Mouse (Mus musculus) brain, adult 2 months (tissue): ENCODE data around the gene Synpo2l.
"Not testable (repeated sequence)": the region's sequence is repeated elsewhere in the genome, so short reads cannot be mapped to it uniquely, and the experiment has no call there.

Experiments
- DNase-seq: peaks from one replicate; pipeline ENCODE4 v3.0.0; 2011; ENCODE audit warnings: low read depth, low spot score

The Synpo2l gene

GRCm38 (mm10) chr14:20641438-20641875, 26.7 kb downstream of the Synpo2l start:
- no peak for DNase-seq

DNA sequence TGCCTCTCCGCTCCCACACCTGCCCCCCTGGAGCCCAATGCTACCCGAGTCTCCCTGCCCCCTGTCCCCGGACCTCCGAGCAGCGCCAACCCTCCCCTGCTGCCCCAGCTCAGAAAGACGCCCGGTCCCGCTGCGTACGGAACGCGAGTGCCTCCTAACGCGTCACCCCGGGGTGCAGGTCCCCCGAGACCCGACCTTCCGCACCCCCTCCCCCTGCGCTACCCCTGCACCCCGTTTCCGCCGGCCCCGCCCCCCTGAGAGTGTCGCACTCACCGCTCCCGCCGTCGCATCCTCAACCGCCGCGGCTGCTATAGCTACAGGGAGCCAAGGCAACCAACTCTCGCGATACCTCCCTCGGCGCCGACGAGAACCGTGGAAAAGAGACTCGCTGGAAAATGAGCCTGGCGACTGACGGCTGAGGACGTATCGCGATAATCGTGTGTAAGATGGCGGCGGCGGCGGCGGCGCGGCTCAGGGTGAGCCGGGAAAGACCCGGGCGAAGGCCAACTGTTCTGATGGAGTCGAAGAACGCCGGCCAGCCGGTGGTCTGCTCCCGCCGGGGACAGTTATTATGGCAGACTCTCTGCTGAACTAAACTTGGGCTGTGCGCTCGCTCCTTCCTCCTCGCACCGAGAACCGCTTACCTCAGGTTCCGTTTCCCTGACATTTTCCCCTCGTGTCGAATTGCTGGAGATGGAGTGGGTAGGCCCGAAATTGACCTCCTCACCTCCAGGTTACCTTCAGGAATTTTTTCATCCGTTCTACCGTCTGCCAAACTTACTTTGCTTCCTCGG, 27.3 kb downstream of the Synpo2l start, which contains the start of gene Usp54:
TSS of gene Usp54 (minus strand) at position 420 of the 794 bp plus-strand sequence.
- peak; percentile 99 for DNase-seq

GRCm38 (mm10) chr14:20639918-20640619, 28.1 kb downstream of the Synpo2l start:
- peak; percentile 36 for DNase-seq

DNA sequence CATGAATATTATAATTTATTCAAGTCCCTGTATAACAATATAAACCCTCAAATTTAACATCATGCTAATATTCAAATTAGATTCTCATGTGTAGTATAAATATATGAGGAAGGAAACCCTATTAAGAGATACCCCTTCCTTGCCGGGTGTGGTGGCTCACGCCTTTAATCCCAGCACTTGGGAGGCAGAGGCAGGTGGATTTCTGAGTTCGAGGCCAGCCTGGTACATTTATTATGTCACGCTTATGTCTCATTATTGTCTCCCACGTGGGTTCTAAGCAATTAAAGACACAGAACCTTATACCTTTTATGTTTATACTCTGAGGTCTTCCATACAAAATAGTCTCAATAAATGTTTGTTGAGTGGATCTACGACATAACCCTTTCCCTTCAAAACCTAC, 29.5 kb downstream of the Synpo2l start:
- DNase-seq: no peak

GRCm38 (mm10) chr14:20637818-20638574, 30.2 kb downstream of the Synpo2l start:
- DNase-seq: no peak

DNA sequence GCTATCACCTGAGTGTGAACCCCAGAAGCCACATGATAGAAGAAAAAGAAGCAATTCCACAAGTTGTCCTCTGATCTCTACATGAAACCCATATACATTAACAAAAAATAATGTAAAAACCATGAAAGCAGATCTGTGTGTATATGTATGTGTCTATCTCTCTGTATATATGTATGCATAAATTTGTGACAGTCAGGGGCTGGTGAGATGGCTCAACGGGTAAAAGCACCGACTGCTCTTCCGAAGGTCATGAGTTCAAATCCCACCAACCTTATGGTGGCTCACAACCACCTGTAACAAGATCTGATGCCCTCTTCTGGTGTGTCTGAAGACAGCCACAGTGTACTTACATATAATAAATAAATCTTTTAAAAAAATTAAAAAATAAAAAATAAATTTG, 31.2 kb downstream of the Synpo2l start:
- not testable (repeated sequence) for DNase-seq

GRCm38 (mm10) chr14:20635546-20635945, 32.6 kb downstream of the Synpo2l start:
- DNase-seq: no peak

DNA sequence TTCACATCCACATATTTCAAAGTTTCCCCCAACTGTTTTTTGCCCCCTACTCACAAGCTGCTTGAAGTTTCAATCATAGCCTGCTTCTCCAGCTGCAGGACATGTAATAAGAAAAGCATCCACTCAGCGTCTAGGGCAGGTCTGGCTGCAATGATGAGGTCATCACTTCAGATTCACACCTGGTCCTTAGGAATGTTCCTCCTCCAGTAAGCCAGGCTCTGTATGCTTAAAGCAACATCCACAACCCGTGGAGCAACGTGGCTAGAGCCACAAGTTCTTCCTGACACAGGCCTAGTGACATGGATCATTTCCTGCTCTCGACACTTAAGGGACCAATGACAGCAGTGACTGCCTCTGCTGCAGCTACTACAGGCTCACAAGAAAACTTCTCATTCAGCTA, 36.9 kb downstream of the Synpo2l start:
- no peak for DNase-seq

DNA sequence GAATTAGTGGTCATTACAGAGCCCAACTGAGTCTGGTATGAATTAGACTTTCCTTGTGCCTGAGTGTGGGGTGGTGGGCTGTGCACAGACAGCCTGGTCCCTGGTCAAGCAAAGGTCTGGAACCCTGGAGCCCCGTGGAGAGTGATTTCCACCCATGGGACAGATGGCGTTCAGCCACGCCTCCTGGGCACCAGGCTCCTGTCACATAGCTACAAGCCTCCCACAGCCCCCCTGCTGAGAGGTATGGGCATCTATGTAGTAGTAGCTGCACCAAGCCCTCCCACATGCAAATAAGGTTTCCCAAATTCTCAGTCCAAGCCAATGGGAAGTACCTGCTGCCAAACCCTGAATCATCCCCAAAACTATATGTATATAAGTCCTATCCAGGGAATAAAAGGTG, 41.2 kb downstream of the Synpo2l start:
- DNase-seq: peak; percentile 35

GRCm38 (mm10) chr14:20626447-20626846, 41.7 kb downstream of the Synpo2l start:
- no peak for DNase-seq

DNA sequence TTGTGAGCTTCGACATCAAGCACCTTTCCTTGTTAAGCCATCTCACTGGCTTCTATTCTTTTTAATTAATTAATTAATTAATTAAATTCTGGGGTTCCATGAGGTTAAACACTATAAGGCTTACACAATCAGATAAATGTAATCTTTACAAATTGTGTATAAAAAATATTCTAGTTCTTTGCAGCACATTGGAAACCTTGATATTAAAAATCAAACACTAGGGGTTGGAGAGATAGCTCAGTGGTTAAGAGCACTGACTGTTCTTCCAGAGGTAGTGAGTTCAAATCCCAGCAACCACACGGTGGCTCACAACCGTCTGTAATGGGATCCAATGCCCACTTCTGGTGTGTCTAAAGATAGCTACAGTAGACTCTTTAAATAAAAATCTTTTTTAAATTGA, 45.2 kb downstream of the Synpo2l start:
- DNase-seq: no peak

DNA sequence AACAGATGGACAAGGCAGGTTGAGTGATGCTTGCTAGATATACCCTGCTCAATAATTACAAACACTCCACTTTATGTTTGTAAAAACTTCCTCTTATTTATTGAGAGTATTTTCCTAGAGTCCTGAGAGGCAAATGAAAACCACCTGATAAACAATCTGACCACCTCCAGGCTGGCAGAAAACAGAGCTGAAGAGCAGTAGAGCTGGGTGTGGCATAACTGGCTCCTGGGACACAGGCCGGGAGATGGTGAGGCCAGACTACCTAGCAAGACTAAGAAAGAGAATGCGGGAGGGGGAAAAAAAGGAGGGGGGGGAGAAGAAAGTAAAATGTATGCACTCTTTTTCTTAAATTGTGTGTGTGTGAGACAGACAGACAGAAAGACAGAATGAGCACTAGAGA, 45.7 kb downstream of the Synpo2l start:
- DNase-seq: no peak

- DNase-seq: peak; percentile 60
Measured at GRCm38 (mm10) chr14:20621903-20622302, 46.3 kb downstream of the Synpo2l start.

- DNase-seq: no peak
Measured at GRCm38 (mm10) chr14:20619131-20619530, 49.0 kb downstream of the Synpo2l start.

- DNase-seq: peak; percentile 74
Measured at GRCm38 (mm10) chr14:20618211-20618610, 49.9 kb downstream of the Synpo2l start.

DNA sequence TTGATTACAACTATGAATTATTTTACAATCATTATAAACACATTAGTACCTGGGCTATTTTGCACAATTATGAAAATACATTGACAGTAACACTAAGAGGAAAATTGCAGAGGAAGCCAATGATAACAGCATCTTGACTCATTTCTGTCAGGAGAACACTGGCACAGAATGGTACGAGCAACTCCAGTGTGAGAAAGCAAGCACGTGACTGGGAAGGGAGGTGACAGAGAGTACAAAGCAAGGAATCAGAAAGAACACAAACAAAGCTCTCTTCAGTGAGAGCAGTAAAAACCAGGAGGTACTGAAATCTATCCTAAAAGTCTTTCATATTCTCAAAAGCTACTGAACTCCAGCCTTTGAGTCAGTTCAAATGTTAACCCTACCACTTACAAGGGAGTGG, 51.7 kb downstream of the Synpo2l start:
- peak; percentile 86 for DNase-seq

- DNase-seq: no peak
Measured at GRCm38 (mm10) chr14:20615075-20615474, 53.1 kb downstream of the Synpo2l start.

GRCm38 (mm10) chr14:20612820-20613219, 55.3 kb downstream of the Synpo2l start:
- DNase-seq: no peak

- DNase-seq: no peak
Measured at GRCm38 (mm10) chr14:20610146-20610545, 58.0 kb downstream of the Synpo2l start.

DNA sequence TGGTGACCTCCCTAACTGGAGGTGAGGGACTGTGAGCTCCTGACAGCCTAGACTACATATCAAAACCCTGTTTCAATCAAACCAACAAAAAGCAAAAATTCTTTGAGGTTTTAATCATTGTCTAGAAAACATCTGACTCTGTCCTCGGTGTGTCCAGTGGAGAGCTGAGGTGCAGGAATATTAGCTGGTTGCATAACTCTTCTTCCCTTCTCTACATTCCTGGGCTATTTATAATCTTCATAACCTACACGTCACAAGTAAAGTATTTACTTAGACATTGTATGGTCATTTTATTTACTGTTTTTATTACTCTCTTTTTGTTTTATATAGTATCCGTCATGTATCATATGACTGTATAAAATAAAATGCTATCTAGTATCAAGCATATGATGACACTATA, 58.6 kb downstream of the Synpo2l start:
- no peak for DNase-seq
